Mouse (Mus musculus) kidney, adult 9 months (tissue): Measurements from ENCODE around the gene Sgpp1.

Experiments
- DNase-seq: peaks from one replicate; pipeline ENCODE4 v3.0.0; 2022

Sgpp1 gene

DNA sequence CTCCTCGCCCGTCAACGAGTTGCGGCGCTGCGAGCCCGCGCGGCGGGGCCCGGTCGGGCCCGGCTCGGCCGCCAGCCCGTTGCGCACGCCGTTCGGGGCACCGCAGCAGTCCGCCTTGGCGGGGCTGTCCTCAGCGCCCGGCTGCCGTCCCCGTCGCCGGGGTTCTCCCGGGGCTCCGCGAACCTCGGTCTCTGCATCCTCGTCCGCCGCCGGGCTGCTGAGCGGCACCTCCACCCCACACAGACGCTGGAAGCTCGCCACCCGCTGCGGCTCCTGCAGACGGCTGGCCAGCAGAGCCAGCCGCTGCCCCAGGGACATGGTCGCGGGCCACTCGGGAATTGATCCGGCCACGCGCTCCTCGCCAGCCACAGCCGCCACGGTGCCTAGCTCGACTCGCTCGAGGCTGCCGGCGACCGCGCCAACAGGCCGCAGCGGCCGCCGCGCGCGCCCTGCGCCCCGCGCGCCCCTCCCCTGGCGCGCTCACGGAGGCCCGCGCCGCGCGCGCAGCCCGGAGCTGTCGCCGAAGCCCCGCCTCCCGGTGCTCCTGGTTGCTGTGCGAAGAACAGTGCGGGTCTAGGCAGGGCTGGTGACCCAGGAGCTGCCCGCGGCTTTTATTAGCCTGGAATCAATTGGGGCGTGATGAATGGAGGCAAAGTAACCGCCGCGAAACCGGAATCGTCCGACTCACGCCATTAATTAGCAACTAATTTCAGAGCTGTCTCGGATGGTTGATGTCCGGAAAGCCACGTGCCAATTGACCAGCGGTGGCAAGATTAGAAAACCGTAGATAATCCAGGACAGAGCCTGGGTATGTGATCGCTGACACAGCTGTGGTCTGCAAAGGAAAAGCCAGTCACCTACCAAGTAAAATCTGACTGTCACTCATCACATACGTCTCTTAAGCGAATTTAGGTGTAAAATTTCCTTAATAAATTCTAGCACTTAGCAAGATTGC, at the start of gene Sgpp1:
TSS of gene Sgpp1 (minus strand) at position 484 of the 955 bp plus-strand sequence.
- peak; percentile 88 for DNase-seq

DNA sequence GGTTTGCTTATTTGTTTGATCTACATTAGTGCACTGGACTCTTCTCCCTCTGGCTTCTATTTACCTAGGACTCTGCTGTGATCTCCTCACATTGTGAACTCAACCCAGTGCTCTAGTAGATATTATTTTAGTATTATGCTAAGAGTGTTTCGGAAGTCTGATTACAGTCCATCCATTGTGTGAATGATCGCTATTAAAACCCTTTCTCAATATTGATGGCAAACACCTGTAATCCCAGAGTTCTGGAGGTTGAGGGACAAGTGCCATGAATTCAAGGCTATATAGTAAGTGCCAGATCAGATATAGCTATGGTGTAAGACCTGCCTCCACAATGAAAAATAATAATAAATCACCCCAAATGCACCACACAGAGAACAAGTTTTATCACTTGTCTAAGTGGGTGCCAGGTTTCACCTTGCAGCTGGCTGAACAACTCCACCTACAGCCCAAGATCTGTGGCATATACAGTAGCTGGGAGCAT, 48.8 kb upstream of the Sgpp1 start:
- no peak for DNase-seq

DNA sequence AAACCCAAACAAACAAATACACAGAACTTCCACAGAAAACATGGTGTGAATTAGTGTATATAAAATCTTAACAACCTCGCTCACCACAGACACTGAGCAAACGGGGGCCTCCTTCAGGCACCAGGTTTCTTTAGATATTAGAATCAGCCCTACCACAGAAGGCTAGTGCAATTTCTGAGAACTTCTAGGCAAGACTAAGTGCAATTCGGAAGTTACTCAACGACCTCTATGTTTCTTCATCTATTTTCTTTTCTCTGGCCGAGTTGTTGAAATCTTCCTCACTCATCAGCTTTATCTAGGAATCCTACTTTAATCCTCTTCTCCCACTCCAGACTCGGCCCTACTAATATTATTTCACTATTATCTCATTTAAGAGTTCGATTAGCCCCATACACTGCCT, 46.5 kb upstream of the Sgpp1 start:
- DNase-seq, result no peak

DNA sequence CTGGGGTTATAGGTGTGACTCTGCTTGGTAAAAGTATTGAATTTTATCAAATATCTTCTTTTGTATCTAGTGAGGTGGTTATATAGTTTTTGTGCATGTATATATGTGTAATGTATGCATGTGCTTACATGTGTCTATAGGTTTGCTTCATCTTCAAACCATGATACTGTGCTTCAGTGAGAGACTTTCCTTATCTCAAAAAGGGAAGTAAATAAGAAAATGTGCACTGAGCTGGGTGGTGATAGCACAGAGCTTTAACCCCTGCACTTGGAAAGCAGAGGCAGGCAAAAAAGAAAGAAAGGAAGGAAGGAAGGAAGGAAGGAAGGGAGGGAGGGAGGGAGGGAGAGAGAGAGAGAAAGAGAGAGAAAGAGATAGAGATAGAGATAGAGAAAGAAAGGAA, 45.9 kb upstream of the Sgpp1 start:
- no peak for DNase-seq

DNA sequence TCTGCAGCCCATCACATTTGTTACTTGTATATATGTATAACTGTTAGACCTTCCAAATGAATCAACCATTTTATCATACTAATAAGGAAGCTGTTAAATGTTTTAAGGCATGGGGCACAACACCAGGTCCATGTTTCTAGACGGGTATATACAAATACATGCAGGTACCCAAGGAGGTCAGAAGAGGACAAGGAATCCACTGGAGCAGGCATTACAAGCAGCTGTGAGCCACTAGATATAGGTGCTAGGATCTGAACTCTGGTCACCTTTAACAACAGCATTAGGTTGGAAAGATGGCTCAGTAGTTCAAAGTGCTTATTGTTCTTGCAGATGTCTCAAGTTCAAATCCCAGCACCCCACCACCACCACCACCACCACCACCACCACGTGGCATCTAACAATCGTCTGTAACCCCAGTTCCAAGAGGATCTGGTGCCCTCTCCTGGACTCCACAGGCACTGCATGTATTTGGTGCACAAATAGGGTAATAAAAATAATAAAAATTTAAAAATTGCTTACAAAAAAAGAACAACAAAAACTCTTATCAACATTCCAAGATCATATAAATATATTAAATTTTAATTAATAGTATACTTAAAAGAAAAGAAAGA, 37.0 kb upstream of the Sgpp1 start:
- DNase-seq, result peak; percentile 77

DNA sequence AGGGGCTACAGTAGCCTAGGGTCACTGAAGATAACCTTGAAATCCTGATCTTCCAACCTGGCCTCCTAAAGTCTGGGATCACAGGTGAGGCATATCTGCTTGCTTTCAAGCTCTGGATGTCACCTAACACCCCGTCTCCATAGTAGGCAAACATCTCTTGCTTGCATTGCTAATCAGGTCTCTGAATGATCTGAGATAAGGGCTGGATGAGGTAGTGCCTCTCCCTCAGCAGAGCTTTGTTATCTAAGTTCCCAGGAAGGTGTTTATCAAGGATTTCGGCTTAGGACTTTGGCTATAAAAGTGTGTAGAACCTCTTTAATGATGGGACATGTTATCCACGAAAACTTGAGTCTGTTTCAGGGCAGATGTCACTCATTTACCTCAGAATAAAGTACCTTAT, 35.9 kb upstream of the Sgpp1 start:
- DNase-seq, result no peak

DNA sequence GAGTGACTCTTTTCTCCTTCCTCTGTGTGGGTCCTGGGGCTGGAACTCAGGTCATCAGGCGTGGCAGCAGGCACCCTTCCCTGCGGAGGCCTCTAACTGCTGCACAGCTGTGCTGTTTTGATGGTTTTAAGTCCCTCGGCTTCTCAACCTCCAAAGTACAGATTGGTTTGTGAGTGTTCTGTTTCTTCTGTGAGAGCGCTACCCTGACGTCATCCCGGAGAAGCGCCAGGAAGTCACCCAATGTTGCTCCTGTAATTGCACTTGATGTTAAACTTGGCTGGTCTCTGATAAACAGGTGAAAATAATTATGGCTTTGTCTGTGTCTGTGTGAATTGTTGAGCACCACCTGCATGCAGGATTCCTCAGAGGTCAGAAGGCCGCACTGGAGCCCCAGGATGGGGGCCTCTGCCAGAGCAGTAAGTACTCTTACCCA, 31.4 kb upstream of the Sgpp1 start:
- peak; percentile 43 for DNase-seq

DNA sequence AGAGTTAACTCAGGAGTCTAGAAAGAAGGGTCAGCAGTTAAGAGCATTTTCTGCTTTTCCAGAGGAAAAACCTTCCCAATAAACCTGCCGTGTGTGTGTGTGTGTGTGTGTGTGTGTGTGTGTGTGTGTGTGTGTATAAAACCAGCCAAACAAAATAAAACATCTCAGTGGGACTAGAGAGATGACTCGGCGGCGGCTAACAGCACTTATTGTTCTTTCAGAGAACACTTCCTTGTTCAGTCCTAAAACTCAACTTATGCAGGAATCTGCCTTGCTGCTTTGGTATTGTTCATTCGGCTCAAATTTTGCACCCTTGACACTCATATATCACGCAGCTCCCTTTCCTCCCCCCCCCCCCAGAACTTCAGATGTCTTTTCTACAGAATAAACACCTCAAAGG, 30.9 kb upstream of the Sgpp1 start:
- peak; percentile 18 for DNase-seq

DNA sequence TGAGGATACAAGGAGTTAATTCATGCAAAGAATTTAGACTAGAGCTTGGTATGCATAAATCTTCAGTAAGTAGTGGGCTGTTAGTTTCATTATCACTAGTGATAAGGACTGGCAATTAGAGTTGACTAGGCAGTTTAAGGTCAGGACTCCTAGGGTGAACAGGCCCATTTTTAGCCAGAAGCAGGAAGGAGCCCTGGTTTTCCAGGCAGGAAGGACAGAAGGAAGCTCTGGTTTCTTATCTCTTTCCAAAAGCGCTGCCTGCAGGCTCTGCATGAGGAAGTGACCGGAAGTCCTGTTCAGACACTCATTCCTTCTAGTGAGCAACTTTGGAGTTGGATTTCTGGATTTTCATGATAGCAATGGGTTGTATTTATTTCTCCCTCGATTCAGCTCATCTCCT, 30.2 kb upstream of the Sgpp1 start:
- peak; percentile 70 for DNase-seq

DNA sequence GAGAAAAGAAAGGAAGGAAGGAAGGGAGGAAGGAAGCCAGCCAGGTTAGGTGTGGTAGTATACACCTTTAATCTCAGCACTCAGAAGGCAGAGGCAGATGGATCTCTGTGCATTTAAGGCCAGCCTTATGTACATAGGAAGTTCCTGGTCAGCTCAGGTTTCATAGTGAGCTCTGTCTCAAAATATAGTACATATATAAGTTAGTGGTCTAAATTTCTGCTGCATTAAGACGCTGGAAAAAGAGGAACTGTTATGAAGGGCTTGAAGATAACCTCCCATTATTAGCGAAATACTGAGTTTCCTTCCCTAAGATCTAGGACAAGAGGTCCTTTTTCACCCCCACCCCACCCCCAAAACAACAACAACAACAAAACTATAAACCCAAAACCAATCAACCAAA, 20.9 kb upstream of the Sgpp1 start:
- no peak for DNase-seq

DNA sequence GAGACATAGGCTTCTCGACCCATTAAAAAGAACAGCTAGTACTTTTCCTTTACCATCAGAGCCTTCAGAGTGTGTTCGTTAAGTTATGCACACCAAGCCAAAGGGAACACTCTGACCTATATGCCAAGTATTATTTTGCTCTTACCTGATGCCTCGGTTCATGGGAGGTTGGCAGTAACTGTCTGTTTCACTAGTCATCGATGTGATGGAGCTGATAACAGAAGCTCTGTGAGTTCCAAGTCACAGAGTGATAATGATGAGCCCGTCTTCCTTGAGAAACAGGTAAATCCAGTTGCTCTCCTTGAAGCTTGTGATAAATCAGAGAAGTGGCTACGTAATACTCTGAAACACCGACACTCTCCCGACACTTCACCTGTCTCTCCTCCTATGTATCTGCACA, 18.2 kb upstream of the Sgpp1 start:
- DNase-seq, result no peak

DNA sequence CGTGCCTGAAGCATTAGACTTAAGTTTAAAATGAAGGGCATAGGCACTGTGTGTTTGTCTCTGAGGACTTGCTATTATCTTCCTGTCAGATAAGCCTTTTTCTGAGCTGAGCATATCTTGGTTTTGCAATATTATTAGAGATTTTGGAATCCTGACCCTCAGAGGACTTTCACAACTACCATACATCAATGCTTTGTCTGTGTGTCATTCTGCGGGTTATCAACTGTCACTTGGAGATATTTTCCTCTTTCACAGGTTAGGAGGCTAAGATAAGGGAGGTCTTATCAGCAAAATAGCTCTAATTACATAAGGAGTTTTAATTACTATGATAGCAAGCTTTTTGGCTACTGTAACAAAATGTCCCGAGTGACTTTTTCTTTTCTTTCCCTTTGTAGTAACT, 16.5 kb upstream of the Sgpp1 start:
- no peak for DNase-seq

DNA sequence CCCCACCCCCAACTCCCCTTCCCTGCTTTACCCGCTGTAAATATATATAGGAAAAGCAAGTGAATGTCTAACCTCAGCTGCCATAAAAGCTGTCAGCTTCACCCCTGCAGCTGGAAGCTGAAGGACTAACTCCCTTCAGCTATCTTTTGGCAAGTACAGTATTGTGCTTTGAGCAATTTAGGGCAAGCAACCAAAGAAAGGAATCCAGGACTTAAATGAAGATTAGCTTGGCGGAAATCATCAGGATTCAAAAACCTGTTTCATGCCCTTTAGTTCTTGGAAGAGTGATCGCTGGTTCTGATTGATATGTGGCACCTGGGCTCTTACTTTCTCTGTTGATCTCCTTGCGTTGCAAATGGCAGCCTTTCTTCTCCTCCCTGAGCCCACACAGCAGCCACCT, 13.0 kb upstream of the Sgpp1 start:
- DNase-seq, result no peak

DNA sequence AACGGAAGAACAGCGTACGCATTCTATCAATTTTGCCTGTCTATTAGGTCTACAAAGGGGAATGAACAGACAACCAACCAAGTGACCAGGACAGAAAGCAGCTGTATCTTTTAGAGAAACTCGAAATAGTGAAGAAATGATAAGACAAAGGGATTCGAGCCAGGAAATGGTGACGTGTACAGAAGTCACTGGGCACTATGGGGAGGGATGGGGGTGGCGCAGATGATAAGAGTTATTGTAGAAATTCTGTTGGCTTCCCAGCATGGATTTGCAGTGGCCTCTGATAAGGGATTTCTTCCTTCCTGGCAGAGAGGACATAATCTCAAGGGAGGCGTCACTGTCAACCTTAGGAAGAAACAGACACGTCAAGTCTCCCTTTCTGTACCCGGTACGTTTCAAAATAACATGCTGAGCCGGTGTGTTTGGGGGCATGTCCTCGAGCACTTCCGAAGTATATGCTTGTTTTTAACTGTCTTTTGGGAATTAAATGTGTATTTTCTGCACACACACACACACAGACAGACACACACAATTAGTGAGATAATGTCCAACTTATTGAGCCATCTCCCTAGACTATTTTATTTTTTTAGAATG, 10.3 kb upstream of the Sgpp1 start:
- peak; percentile 70 for DNase-seq

DNA sequence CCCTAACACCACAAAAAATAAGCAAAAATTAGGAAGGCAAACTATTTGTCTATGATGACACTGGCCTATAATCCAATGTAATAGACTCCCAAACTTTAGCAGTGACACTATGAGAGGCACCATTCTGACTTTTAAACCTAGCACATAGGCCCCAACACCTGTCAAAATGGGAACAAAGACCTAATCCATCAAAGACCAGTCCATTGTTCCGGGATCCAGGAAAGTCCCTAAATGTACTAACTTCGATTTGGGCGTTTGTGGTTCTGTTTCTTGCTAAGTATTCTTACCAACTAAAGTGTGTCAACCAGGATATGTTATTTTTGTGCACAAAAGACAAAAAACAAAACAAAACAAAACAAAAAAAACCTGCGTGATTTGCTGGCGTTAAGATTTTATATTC, 6.6 kb upstream of the Sgpp1 start:
- peak; percentile 42 for DNase-seq

DNA sequence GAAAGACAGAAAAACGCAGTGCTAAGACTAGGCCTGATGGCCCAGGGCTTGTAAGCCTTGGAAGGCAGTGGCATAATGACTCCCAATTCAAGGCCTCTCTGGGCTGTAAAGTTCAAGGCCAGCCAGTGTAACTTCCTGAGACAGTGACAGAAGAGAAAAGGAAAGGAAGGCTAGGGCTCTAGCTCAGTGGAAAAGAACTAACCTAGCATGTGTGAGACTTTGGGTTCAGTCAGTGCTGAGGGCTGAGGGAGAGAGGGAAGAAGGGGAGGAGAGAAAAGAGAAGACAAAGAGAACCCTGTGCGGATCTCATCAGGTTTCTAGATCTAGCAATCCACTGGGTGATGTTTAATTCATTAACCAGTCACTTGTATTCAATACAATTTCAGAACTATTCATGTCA, 5.7 kb upstream of the Sgpp1 start:
- no peak for DNase-seq

DNA sequence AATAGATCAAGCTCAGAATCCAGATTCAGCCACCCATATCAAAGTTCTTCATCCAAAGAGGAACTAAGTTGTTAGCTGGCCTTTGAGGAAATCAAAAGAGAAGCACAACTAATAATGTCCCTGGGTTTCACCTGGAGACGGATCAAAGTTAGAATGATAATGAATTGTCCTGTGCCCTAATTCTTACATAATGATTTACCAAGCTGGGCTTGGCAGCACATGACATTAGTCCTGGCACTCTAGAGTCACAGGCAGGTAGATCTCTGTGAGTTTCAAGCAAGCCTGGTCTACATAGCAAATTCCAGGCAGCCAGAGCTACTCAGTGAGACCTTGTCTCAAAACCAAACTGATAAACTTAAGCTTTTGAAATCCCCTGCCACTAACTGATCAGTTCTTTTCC, 4.9 kb upstream of the Sgpp1 start:
- DNase-seq, result peak; percentile 52

DNA sequence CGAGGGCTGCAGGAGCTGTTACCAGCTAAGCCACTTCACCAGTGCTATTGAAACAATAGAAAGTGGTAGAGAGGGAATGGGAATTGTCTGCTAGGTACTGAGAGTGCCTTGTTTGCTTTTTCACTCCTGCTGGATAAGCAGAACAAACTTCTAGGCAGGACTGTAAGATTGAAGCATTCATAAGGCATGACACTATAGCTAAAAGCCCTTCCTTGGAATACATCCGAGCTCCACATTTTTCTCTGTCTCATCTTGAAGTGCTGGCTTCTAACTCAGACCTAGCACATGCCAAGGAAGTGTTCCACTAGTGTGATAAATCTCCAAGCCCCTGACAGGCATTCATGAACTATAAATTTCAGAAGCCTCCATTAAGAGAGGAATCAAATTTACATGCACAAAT, 4.1 kb upstream of the Sgpp1 start:
- no peak for DNase-seq

DNA sequence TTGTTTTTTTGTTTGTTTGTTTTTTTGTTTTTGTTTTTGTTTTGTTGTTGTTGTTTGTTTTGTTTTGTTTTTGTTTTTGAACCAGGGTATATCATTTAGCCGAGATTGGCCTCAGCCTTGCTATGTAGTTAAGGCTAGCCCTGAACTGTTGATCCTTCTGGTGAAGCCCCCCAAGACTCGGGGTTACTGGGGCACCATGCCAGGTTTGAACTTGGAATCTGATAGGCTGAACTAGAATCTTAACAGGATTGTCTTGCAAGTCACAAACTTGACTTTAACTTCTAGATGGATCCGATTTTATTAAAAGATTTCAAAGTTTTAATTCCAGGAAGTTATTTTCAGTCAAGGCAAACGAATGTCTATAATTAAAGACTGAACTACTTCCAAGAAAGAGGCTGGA, 767 bp upstream of the Sgpp1 start:
- DNase-seq, result no peak

DNA sequence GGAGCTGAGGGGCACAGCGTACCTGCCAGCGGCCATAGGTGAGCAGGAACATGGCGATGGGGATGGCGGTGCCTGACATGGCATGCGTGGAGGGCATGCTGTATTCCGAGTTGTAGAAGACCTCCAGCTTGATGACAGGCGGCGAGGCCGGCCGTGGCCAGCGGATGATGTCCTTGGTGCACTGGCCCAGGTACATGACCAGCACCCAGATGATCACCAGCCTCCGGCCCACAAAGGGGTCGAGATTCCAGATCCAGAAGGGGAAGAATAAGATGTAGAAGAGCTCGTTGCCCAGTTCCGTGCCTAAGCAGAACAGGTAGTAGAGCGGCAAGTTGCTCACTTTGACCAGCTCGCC, 661 bp downstream of the Sgpp1 start:
- DNase-seq, result peak; percentile 53

DNA sequence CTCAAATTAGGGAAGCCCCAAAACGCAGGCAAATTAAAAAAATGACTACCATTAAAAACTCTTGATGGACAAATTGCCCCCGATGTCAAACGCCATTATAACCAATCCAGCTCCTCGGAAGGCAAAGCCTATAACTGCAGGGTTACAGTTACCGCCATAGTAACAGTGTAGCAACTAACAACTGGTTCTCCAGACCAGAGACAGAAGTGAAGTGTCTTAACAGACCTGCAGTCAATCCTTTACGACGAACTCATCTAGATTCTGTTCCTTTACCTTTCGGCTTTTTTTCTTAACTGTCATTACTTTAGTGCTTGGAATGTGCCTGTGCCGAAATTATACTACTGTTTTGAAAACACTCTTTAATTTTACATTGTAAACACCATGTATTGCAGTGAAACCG, 1.4 kb downstream of the Sgpp1 start:
- DNase-seq, result peak; percentile 40

DNA sequence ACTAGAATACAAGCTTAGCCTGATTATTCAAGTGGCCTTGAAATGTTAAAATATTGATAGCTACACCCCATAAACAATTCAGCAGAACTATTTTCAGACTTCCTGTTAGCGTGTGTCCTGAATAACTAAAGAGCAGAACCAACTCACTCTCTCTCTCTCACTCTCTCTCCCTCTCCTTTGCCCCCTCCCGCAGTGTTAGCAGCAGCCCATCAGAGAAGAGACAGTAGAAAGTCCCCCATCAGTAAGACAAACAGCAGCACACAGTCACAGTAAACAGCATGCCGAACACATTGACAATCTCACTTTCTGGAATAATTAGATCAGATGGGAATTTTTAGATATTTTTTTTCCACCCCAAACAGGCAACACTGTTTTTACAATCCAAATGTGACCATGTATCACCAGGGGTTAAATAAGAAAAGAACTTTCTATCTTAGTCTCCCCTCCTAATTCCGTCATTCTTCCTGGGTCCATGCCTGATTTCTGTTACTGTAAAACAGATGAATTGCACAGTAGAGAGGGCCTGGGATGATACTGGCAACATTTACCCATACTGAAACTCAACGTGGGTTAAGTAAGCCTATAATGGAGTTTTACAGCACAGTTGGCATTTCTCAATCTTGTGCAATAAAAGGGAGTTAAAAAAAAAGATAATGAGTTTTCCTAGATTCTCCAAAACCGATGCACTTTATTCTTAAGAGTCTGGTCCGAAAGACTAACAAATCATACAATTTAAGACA, 2.0 kb downstream of the Sgpp1 start:
- peak; percentile 52 for DNase-seq

DNA sequence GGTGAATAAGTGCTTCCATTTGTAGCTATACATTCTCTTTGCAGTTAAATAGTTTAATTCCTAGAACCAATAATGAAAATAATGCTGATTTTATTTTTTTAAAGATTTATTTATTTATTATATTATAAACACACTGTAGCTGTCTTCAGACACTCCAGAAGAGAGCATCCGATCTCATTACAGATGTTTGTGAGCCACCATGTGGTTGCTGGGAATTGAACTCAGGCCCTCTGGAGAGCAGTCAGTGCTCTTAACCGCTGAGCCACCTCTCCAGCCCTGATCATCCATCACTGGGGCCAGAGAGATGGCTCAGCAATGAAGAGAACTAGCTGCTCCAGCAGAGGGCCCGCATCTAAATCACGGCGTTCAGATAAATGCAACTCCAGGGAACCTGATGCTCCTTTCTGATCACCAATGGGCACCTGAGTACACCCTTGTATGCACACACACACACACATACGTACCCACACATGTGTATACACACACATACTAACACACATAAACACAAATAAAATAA, 3.5 kb downstream of the Sgpp1 start:
- DNase-seq, result peak; percentile 34
